Mouse (Mus musculus) heart, embryonic 13.5 days (tissue): ENCODE data around the gene Fam126b. TPM values are rescaled to one million over a fixed set of nuclear protein-coding genes. Genes with fewer than 3 reads are reported as not detected.
"Not testable (repeated sequence)": the region's sequence is repeated elsewhere in the genome, so short reads cannot be mapped to it uniquely, and the experiment has no call there.

ENCODE experiments used
- ATAC-seq: fragments of 200-750 bp; cut with Nextera tagmentation; 2 replicates; pipeline ENCODE4 v1.8.0; 2017; ENCODE audit warnings: moderate TSS enrichment; ENCODE audit not compliant: insufficient number of reproducible peaks, low FRiP score, low TSS enrichment; ENCODE audit errors: extremely low read depth
- H3K27ac ChIP-seq: fragments of 300-500 bp; sonication (generic); replicated peaks from 2 replicates; pipeline ENCODE4 v1.5.1; 2015; ENCODE audit warnings: moderate library complexity, mild to moderate bottlenecking, inconsistent platforms
- H3K27me3 ChIP-seq: fragments of 300-500 bp; sonication (generic); replicated peaks from 2 replicates; pipeline ENCODE4 v1.6.1; 2015; ENCODE audit warnings: mild to moderate bottlenecking, inconsistent platforms
- H3K36me3 ChIP-seq: fragments of 300-500 bp; sonication (generic); 2 replicates; pipeline ENCODE4 v1.6.1; 2015; ENCODE audit warnings: mild to moderate bottlenecking, inconsistent platforms
- H3K4me1 ChIP-seq: fragments of 300-500 bp; sonication (generic); 2 replicates; pipeline ENCODE4 v1.6.1; 2015; ENCODE audit warnings: inconsistent platforms
- H3K4me2 ChIP-seq: fragments of 300-500 bp; sonication (generic); 2 replicates; pipeline ENCODE4 v1.6.1; 2015; ENCODE audit warnings: inconsistent platforms, mild to moderate bottlenecking, moderate library complexity
- H3K4me3 ChIP-seq: fragments of 300-500 bp; sonication (generic); 2 replicates; pipeline ENCODE4 v1.5.1; 2015; ENCODE audit warnings: moderate library complexity, mild to moderate bottlenecking, inconsistent platforms
- H3K9ac ChIP-seq: fragments of 300-500 bp; sonication (generic); 2 replicates; pipeline ENCODE4 v1.6.1; 2015; ENCODE audit warnings: inconsistent platforms, mild to moderate bottlenecking, moderate library complexity
- H3K9me3 ChIP-seq: fragments of 300-500 bp; sonication (generic); 2 replicates; pipeline ENCODE4 v1.6.1; 2016; ENCODE audit warnings: inconsistent platforms
- WGBS: fragments of 180-500 bp; shearing (Covaris S2); methylation state at CpG from one replicate; pipeline ENCODE4 v1.1.7; 2015; ENCODE audit warnings: mixed read lengths; 5-methylcytosine and 5-hydroxymethylcytosine counted together
- polyA plus RNA-seq: library from polyadenylated mRNA; unstranded; fragments of >200 nt; fragmentation: Nextera tagmentation; extraction: Ambion mirVana; gene quantifications from 2 replicates; pipeline ENCODE4 v1.2.1, GENCODE M21; 2015

The Fam126b gene
- 3.8 and 4.3 TPM in 2 replicates for polyA plus RNA-seq

DNA sequence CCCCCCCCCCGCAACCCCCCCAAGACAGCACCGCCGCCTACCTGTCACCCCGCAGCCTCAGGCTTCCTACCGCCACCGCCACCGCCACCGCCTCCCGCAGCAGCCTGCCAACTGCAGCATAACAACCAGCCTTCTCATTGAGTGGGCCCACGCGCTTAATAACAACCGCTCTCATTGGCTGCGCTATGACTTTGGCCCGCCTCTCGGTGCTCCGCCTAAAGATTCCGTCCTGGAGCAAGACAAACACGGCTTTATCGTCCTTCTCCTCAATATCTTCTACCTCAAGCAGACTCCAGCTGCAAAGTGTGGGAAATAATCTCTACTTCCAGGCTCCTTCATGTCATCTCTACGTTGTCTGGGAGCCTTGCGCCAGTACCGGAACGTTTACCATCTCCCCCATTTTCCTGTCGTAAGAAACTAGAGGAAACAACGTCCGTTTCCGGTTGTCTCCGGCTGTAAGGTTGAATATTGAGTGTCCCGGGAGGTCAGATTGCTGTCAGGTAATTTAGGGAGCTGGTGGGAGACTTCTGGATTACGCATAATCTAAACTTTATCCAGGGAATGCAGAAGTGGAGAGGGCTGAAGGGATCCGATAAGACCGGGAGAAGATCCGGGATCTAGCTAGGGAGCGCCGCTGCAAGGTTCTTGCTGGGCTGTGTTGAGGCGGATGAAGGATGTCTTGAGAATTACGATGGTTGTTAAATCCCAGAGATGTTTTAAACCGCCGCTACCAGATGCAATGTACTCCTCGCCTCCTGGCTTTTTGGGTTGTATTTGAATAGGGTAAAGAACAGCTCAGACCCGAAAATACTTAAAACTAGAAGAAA, at the start of gene Fam126b, which contains the start of gene Ndufb3:
Gene Fam126b (minus strand): TSS at position 153 of the 827 bp plus-strand sequence.
Gene Ndufb3 (plus strand): TSS at position 214 of the 827 bp plus-strand sequence.
- under 1% methylated on average over 41 of the region's 41 CpGs for WGBS
- H3K4me2 ChIP-seq: peak within 1 kb of the TSS; percentile 86
- peak within 1 kb of the TSS; percentile 96 for H3K9ac ChIP-seq
- ATAC-seq: peak; percentile 96
- H3K27ac ChIP-seq: peak within 1 kb of the TSS; percentile 82
- H3K9me3 ChIP-seq: no peaks in the 10 kb centered on the region
- peaks cover 12% of the 10 kb centered on the region for H3K36me3 ChIP-seq
- peak within 1 kb of the TSS; percentile 89 for H3K4me3 ChIP-seq
- no peaks in the 10 kb centered on the region for H3K27me3 ChIP-seq
- H3K4me1 ChIP-seq: peaks cover 14% of the 10 kb centered on the region

DNA sequence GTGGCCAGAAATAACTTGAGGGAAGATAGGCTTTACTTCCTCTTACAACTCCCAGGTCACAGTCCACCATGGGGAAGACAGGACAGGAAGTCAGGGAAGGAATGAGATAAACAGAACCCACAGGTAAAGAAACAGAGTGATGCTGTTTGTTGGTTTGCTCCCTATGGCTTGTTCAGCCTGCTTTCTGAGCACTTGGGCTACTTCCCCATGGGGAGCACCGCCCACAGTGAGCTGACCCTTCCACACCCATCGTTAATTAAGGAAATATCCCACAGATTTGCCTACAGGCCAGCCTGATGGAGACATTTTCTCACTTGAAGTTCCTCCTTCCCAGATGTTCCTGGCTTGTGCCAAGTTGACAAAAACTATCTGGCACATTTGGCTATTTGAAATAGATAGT, 42.7 kb upstream of the Fam126b start:
- H3K4me2 ChIP-seq, H3K4me3 ChIP-seq, H3K4me1 ChIP-seq, H3K9me3 ChIP-seq, ATAC-seq, H3K9ac ChIP-seq, H3K36me3 ChIP-seq, H3K27me3 ChIP-seq, H3K27ac ChIP-seq: not testable (repeated sequence)
- WGBS: 67% methylated on average over 1 of the region's 2 CpGs

DNA sequence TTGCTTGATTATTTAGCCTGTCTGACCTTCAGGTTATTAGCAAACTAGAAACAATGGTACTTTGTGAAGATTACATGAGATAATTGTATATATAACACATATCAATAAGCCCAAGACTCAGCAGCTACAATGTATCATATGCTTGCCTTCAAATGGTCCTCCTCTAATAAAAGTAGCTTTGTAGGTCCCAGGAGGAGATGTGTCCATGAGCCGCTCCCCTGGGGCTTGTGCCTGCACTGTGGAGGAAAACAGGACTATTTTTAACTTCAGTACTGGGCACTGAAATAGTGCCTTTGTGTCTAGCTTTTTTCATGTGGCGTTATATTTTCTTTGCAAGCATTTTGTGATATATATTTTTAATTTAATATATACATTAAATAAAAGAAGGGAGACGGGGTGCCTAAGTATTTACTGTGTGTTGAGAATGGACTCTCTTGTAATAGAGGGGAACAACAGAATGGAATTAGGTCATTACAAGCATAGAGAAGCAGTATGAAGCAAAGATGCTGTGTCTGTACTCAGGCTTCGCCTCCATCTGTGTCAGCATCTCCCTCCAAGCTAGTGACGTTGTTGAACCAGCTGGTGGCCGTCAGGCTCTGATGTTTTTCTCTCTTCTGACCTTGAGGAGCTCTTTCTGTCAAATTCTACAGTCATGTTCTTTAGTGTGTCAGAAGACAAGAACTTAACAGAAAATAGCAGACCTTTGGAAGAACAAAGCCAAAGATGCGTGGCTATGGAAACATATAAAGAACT, 36.0 kb upstream of the Fam126b start:
- Histone ChIP-seq H3K4me2 (no peak overlapping the region), H3K27me3 (no peaks in the 10 kb centered on the region), H3K9me3 (0 out of 2 replicates have a peak, but pooled peaks cover 4% of the 10 kb centered on the region), H3K9ac (no peak overlapping the region), H3K27ac (no peak overlapping the region), H3K36me3 (no peaks in the 10 kb centered on the region), H3K4me1 (peaks cover 14% of the 10 kb centered on the region), H3K4me3 (no peak overlapping the region)
- no peak for ATAC-seq
- 49% methylated on average over 7 of the region's 7 CpGs for WGBS

DNA sequence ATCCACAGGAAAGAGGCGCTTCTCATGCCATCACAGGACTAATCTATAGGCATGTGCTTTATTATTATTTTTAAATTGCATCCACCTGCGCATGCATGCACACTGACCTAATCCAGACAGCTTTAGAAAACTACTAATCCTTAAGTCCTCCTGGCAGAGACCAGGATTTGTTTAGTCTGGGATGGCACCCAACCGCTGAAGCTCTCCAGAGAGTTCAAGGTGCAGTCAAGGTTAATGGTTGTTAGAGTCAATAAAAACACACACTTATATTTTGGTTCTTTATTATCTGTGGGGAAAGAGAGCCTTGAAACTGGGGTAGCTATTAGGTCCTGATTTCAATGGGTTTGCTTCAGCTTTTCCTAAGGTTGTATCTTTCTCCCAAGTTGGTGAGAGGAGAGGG, 35.1 kb upstream of the Fam126b start:
- Histone ChIP-seq H3K36me3 (no peaks in the 10 kb centered on the region), H3K4me1 (peaks cover 14% of the 10 kb centered on the region), H3K4me2 (no peak overlapping the region), H3K9me3 (0 out of 2 replicates have a peak, but pooled peaks cover 4% of the 10 kb centered on the region), H3K27me3 (no peaks in the 10 kb centered on the region), H3K9ac (no peak overlapping the region), H3K27ac (no peak overlapping the region), H3K4me3 (no peak overlapping the region)
- WGBS: 75% methylated on average over 3 of the region's 3 CpGs
- no peak for ATAC-seq

DNA sequence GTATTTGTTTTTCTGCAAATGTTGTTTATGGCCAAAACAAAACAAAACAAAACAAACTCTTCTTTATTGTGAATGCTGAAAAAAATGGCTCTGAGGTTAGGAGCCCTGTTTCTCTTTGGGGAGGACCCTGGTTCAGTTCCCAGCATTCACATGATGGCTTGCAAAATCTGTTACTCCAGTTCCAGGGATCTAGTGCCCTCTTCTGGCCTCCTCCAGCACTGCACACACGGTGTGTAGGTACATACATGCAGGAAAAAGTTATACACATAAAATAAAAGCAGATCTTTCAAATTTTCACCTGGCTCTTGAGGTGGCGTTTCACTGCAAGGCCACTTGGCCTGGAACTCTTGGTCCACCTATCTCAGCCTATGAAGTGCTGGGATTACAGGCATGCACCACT, 32.6 kb upstream of the Fam126b start:
- 85% methylated on average over 2 of the region's 2 CpGs for WGBS
- Histone ChIP-seq H3K9ac (no peak overlapping the region), H3K4me3 (no peak overlapping the region), H3K36me3 (no peaks in the 10 kb centered on the region), H3K9me3 (0 out of 2 replicates have a peak, but pooled peaks cover 4% of the 10 kb centered on the region), H3K4me1 (peaks cover 14% of the 10 kb centered on the region), H3K27me3 (no peaks in the 10 kb centered on the region), H3K4me2 (no peak overlapping the region), H3K27ac (no peak overlapping the region)
- no peak for ATAC-seq

DNA sequence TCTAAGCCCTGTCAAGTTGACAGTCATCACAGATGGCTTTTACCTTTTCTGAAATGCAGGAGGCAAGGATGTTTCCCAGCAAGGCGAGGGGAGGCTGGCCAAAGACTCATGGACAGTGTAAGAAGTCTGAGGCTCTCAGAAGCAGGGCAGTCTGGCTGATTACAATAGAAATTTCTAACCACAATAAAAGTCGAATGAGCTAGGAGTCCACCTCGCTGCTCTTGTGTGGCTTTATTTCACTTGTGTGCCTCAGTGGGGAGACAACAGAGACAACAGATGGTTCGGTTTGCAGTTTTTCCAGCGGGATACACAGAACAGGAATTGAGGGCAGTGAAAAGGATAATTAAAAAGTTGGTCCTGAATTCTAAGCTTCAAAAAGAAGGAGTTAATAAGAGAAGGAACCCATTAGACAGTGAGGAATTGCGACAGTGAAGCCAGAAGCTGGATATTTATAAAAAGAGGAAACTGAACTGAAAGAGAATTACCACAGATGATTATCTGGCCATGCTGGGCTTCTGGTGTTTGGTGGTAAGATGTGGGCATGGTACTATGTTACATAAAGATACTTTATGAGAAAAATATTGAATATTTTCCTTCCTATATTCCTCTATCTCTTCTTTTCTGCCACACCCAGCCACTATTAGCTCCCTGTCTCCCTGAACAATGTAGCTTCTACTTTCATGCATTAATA, 32.0 kb upstream of the Fam126b start:
- Histone ChIP-seq H3K9me3 (0 out of 2 replicates have a peak, but pooled peaks cover 4% of the 10 kb centered on the region), H3K4me2 (no peak overlapping the region), H3K36me3 (no peaks in the 10 kb centered on the region), H3K4me1 (peaks cover 14% of the 10 kb centered on the region), H3K9ac (no peak overlapping the region), H3K4me3 (no peak overlapping the region), H3K27ac (no peak overlapping the region), H3K27me3 (no peaks in the 10 kb centered on the region)
- WGBS: 69% methylated on average over 6 of the region's 6 CpGs
- no peak for ATAC-seq

DNA sequence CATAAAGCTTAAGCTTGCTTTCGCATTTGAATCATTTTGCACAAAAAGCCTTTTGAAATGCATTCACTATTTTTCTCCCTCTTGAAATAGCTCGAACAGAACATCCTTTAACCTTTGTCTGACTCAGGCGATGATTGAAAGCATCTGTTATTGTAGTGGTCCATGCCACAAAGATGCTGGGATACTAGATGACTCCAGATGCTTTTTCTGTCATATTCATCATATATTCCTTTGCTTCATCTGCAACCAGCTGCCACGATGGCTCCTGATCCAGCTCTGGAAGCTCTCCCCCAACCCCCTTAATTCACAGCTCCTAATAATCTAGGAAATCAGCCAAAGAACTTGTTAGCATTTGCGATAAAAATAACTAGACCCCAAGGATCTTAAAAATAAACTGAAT, 31.0 kb upstream of the Fam126b start:
- Histone ChIP-seq H3K27ac (no peak overlapping the region), H3K4me1 (peaks cover 8% of the 10 kb centered on the region), H3K4me3 (no peak overlapping the region), H3K27me3 (no peaks in the 10 kb centered on the region), H3K36me3 (no peaks in the 10 kb centered on the region), H3K9me3 (0 out of 2 replicates have a peak, but pooled peaks cover 4% of the 10 kb centered on the region), H3K4me2 (no peak overlapping the region), H3K9ac (no peak overlapping the region)
- no peak for ATAC-seq
- 68% methylated on average over 5 of the region's 5 CpGs for WGBS

DNA sequence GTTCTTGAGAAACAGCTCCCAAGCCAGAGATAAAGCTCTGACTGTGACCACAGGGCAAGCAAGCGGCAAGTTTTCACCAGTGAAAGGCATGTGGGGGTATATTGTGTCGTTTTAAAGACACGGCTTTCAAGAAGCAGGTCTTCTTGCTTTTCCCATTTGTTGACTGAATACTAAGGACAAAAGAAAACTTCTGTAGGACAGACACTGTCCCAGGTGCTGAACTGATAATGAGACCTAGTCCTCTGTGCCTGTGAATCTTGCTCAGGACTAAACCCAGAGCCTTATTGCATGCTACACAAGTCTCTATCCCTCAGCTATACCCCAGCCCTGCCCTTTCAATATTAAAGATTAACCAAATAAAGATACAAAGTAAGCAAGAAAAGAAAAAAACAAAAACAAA, 30.1 kb upstream of the Fam126b start:
- Histone ChIP-seq H3K4me1 (peaks cover 2% of the 10 kb centered on the region; the same call in 1 of the 2 replicates), H3K4me2 (no peak overlapping the region), H3K9ac (no peak overlapping the region), H3K9me3 (0 out of 2 replicates have a peak, but pooled peaks cover 4% of the 10 kb centered on the region), H3K27ac (no peak overlapping the region), H3K4me3 (no peak overlapping the region), H3K36me3 (no peaks in the 10 kb centered on the region), H3K27me3 (no peaks in the 10 kb centered on the region)
- WGBS: 66% methylated on average over 3 of the region's 3 CpGs
- no peak for ATAC-seq

DNA sequence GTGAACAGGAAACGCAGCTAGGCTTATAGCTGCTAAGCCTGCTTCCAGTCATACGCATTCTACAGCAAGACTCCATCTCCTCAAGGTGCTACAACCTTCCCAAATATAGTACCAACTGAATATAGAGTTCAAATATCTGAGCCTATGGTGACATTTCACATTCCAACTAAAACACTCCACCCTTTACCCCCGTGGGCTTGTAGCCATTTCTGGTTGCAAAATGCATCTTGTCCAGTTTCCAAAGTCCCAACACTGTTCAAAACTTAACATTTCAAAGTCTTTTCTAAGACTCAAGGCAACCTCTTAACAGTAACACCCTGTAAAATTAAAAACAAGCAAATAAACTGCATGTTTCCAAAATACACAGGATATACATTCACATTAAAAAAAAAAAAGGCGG, 29.0 kb upstream of the Fam126b start:
- 71% methylated on average over 4 of the region's 4 CpGs for WGBS
- Histone ChIP-seq H3K9me3 (0 out of 2 replicates have a peak, but pooled peaks cover 4% of the 10 kb centered on the region), H3K36me3 (no peaks in the 10 kb centered on the region), H3K27me3 (no peaks in the 10 kb centered on the region), H3K4me1 (no peaks in the 10 kb centered on the region), H3K4me3 (no peak overlapping the region), H3K4me2 (no peak overlapping the region), H3K27ac (no peak overlapping the region), H3K9ac (no peak overlapping the region)
- ATAC-seq: no peak

DNA sequence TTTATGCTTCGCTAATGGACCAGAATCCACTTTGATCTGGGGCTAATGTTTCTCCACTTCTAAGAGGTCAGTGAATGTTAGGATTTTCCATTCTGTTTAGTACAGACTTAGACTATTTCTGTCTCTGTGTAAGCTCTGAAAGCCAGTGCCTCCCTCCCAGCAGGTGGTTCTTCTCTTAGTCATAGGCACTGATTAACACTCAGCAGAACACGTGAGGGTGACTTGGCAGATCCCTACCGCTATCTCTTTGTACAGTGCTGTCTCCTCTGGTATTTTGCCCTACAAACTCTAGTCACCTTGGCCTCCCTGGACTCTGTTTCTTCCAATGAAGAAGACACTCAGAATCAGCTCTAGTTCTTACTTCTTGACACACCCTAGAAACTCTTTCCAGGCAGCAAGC, 28.3 kb upstream of the Fam126b start:
- no peaks in the 10 kb centered on the region for H3K27me3 ChIP-seq
- no peak; the same call in 1 of the 2 replicates for ATAC-seq
- no peak overlapping the region for H3K4me3 ChIP-seq
- no peak overlapping the region for H3K4me2 ChIP-seq
- H3K4me1 ChIP-seq: no peaks in the 10 kb centered on the region
- WGBS: 47% methylated on average over 3 of the region's 3 CpGs
- 0 out of 2 replicates have a peak, but pooled peaks cover 4% of the 10 kb centered on the region for H3K9me3 ChIP-seq
- H3K27ac ChIP-seq: no peak overlapping the region
- no peak overlapping the region for H3K9ac ChIP-seq
- no peaks in the 10 kb centered on the region for H3K36me3 ChIP-seq

DNA sequence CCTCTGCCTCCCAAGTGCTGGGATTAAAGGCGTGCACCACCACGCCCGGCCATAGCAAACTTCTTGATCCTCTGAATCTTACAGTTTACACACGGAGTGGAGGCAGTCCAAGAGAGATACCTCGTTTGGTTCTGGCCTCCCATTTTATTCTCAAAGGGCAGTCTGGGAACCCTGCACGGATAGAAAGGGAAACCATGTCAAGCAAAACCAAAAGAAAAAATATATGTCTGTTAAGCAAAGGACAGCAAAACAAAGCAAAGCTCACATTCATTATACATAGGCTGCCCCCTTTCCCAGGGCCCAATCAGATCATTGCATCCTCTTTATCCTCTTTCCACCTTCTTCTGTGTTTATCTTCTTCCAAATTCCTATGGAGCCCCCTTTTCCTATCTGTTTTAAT, 27.7 kb upstream of the Fam126b start:
- no peak overlapping the region for H3K4me3 ChIP-seq
- no peak overlapping the region for H3K27ac ChIP-seq
- 69% methylated on average over 6 of the region's 6 CpGs for WGBS
- ATAC-seq: no peak
- no peak overlapping the region for H3K9ac ChIP-seq
- no peaks in the 10 kb centered on the region for H3K36me3 ChIP-seq
- H3K4me2 ChIP-seq: no peak overlapping the region
- no peaks in the 10 kb centered on the region for H3K27me3 ChIP-seq
- H3K9me3 ChIP-seq: 0 out of 2 replicates have a peak, but pooled peaks cover 2% of the 10 kb centered on the region
- no peaks in the 10 kb centered on the region for H3K4me1 ChIP-seq
